Mouse (Mus musculus): ENCODE data around the gene 1810037I17Rik. TPM values are rescaled to one million over a fixed set of nuclear protein-coding genes. Genes with fewer than 3 reads are reported as not detected.

Gene 1810037I17Rik
- polyA plus RNA-seq (2015; fragmentation: Nextera tagmentation; extraction: Ambion mirVana), result 162 TPM in 2 replicates

- Histone ChIP-seq H3K4me3 (ENCODE audit: low read depth, low read length) (peak within 1 kb of the TSS; percentile 60), H3K9me3 (ENCODE audit: low read length) (no peaks in the 10 kb centered on the region), H3K27ac (ENCODE audit: low read length) (peak within 1 kb of the TSS; percentile 84), H3K36me3 (ENCODE audit: insufficient read depth, low read length) (no peaks in the 10 kb centered on the region), H3K27me3 (replicated peaks; ENCODE audit: insufficient read depth, low read length) (no peaks in the 10 kb centered on the region), H3K4me2 (replicated peaks; ENCODE audit: low read depth, low read length) (peak within 1 kb of the TSS; percentile 58), H3K9ac (replicated peaks; ENCODE audit: low read depth) (peak within 1 kb of the TSS; percentile 50), H3K4me1 (ENCODE audit: insufficient read depth, low read depth, low read length) (peaks cover 3% of the 10 kb centered on the region; the same call in 1 of the 2 replicates)
- TF ChIP-seq EP300 (IDR thresholded peaks at IDR 0.05) (no peak), CTCF (IDR thresholded peaks at IDR 0.05) (peak; percentile 65)
- peak; percentile 97 for ATAC-seq
- WGBS, result under 1% methylated on average over 57 of the region's 68 CpGs
- peak; percentile 98 for DNase-seq (ENCODE audit: low spot score)
These were observed at the start of gene 1810037I17Rik for GRCm38 (mm10) chr3:122924009-122924914. 1810037I17Rik (plus strand) TSS chr3:122924203.

GRCm38 (mm10) chr3:122876870-122877269 lies 47.1 kb upstream of the 1810037I17Rik start:
- DNase-seq (ENCODE audit: low spot score) (no peak), ATAC-seq (no peak)
- H3K27me3 ChIP-seq (replicated peaks; ENCODE audit: insufficient read depth, low read length), result no peaks in the 10 kb centered on the region
- H3K4me2 ChIP-seq (replicated peaks; ENCODE audit: low read depth, low read length), result no peak overlapping the region
- H3K9ac ChIP-seq (replicated peaks; ENCODE audit: low read depth), result no peak overlapping the region
- no peak for TF ChIP-seq EP300 (IDR thresholded peaks at IDR 0.05)
- no peak for TF ChIP-seq CTCF (IDR thresholded peaks at IDR 0.05)
- no peaks in the 10 kb centered on the region for H3K4me1 ChIP-seq (ENCODE audit: insufficient read depth, low read depth, low read length)
- no peaks in the 10 kb centered on the region for H3K9me3 ChIP-seq (ENCODE audit: low read length)
- no peaks in the 10 kb centered on the region for H3K36me3 ChIP-seq (ENCODE audit: insufficient read depth, low read length)
- no peak overlapping the region for H3K4me3 ChIP-seq (ENCODE audit: low read depth, low read length)
- 89% methylated on average over 2 of the region's 2 CpGs for WGBS
- no peak overlapping the region for H3K27ac ChIP-seq (ENCODE audit: low read length)

DNA sequence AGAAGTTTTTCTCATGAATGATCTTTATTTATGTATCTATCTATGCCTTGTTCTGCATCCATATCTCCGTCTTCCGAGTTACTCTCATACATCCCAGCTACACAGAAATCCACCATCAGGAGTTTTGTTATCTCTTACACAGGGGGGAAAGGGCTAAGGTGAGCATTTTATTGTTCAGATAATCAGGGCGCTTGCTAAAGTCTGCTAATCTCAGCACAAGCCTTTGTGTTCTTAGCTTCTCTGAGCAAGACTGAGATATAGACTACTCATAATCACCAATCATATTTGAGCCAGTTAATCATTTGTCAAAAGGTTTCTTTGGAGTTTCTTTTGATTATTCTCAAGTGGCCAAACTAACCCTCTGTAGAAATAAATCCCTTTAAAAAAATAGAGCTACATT lies 46.5 kb upstream of the 1810037I17Rik start:
- Histone ChIP-seq H3K4me2 (replicated peaks; ENCODE audit: low read depth, low read length) (no peak overlapping the region), H3K4me3 (ENCODE audit: low read depth, low read length) (no peak overlapping the region), H3K9me3 (ENCODE audit: low read length) (no peaks in the 10 kb centered on the region), H3K27me3 (replicated peaks; ENCODE audit: insufficient read depth, low read length) (no peaks in the 10 kb centered on the region), H3K27ac (ENCODE audit: low read length) (no peak overlapping the region), H3K36me3 (ENCODE audit: insufficient read depth, low read length) (no peaks in the 10 kb centered on the region), H3K9ac (replicated peaks; ENCODE audit: low read depth) (no peak overlapping the region), H3K4me1 (ENCODE audit: insufficient read depth, low read depth, low read length) (no peaks in the 10 kb centered on the region)
- no peak for TF ChIP-seq CTCF (IDR thresholded peaks at IDR 0.05)
- TF ChIP-seq EP300 (IDR thresholded peaks at IDR 0.05), result no peak
- ATAC-seq (no peak), DNase-seq (ENCODE audit: low spot score) (no peak)
- 69% methylated on average over 3 of the region's 3 CpGs for WGBS

GRCm38 (mm10) chr3:122878705-122879315 lies 45.2 kb upstream of the 1810037I17Rik start:
- no peaks in the 10 kb centered on the region for H3K4me1 ChIP-seq (ENCODE audit: insufficient read depth, low read depth, low read length)
- no peak for TF ChIP-seq EP300 (IDR thresholded peaks at IDR 0.05)
- TF ChIP-seq CTCF (IDR thresholded peaks at IDR 0.05), result no peak
- no peak overlapping the region for H3K9ac ChIP-seq (replicated peaks; ENCODE audit: low read depth)
- no peaks in the 10 kb centered on the region for H3K9me3 ChIP-seq (ENCODE audit: low read length)
- H3K4me2 ChIP-seq (replicated peaks; ENCODE audit: low read depth, low read length), result no peak overlapping the region
- ATAC-seq, result no peak
- no peaks in the 10 kb centered on the region for H3K36me3 ChIP-seq (ENCODE audit: insufficient read depth, low read length)
- DNase-seq (ENCODE audit: low spot score), result no peak
- H3K4me3 ChIP-seq (ENCODE audit: low read depth, low read length), result no peak overlapping the region
- WGBS, result 82% methylated on average over 8 of the region's 8 CpGs
- H3K27me3 ChIP-seq (replicated peaks; ENCODE audit: insufficient read depth, low read length), result no peaks in the 10 kb centered on the region
- H3K27ac ChIP-seq (ENCODE audit: low read length), result no peak overlapping the region

DNA sequence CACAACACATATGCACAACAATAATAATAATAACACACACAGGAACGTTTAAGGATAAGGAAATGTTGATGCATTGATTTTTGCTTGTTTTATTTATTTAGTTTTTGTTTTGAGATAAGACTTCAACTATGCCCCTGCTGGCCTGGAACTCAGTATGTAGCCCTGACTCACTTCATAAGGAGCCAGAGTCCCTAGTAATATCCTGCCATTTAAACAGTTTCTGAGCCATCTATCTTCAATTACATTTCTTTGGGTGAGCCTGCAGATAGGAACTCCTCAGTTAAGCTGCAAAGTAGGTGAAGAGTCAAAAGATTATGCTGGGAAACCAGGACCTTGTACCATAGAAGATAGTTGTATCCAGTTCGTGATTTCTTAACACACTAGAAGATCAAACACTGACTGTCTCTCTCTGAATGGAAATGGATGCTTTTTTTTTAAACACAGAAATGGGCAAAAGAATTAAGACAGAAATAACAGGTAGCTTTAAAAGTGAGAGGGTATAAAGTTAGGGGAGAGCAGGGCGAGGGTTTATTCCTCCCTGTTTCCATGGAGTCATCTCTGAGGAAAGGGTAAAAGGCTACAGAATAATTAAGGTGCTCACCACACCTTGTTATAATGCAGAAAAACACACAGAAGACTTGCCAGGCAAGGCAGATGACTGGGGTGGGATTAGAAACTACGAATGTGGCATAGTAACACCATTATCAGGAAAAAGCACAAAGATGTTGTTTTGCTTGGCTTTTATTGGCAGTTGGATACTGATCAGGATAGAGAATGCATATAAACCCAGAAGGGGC lies 36.3 kb upstream of the 1810037I17Rik start:
- Histone ChIP-seq H3K27me3 (replicated peaks; ENCODE audit: insufficient read depth, low read length) (no peaks in the 10 kb centered on the region), H3K4me1 (ENCODE audit: insufficient read depth, low read depth, low read length) (no peaks in the 10 kb centered on the region), H3K36me3 (ENCODE audit: insufficient read depth, low read length) (no peaks in the 10 kb centered on the region), H3K9ac (replicated peaks; ENCODE audit: low read depth) (no peak overlapping the region), H3K27ac (ENCODE audit: low read length) (no peak overlapping the region), H3K9me3 (ENCODE audit: low read length) (no peaks in the 10 kb centered on the region), H3K4me2 (replicated peaks; ENCODE audit: low read depth, low read length) (no peak overlapping the region), H3K4me3 (ENCODE audit: low read depth, low read length) (no peak overlapping the region)
- ATAC-seq, result no peak
- 63% methylated on average over 4 of the region's 4 CpGs for WGBS
- DNase-seq (ENCODE audit: low spot score), result no peak
- TF ChIP-seq EP300 (IDR thresholded peaks at IDR 0.05) (no peak), CTCF (IDR thresholded peaks at IDR 0.05) (no peak)

DNA sequence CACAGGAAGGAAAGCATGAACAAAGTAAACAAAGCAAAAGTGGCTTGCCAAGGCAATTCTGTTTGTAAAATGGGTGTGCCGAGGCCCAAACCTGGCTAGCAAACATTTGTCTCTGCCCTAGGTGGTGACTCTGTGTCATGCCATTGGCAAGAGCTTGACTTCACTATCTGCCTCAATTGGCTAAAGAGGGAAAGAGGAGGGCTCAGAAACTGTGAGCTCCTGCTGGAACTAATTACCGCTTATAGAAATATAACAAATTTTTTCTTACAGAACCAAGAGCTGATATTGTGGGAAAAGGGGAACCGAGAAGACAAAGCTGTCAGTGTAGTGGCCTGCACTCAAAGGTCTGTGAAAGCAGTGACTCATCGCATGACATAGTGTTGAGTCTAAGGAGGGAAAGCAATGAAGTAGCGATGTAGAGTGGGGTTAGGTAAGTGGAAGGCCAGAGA lies 35.6 kb upstream of the 1810037I17Rik start:
- no peak overlapping the region for H3K27ac ChIP-seq (ENCODE audit: low read length)
- 49% methylated on average over 5 of the region's 5 CpGs for WGBS
- ATAC-seq, result peak; percentile 74

More for the DNA sequence above, 35.6 kb upstream of the 1810037I17Rik start:
- no peaks in the 10 kb centered on the region for H3K36me3 ChIP-seq (ENCODE audit: insufficient read depth, low read length)
- no peaks in the 10 kb centered on the region for H3K4me1 ChIP-seq (ENCODE audit: insufficient read depth, low read depth, low read length)
- no peak overlapping the region for H3K4me2 ChIP-seq (replicated peaks; ENCODE audit: low read depth, low read length)
- no peaks in the 10 kb centered on the region for H3K27me3 ChIP-seq (replicated peaks; ENCODE audit: insufficient read depth, low read length)
- H3K9me3 ChIP-seq (ENCODE audit: low read length), result no peaks in the 10 kb centered on the region
- peak; percentile 57 for DNase-seq (ENCODE audit: low spot score)
- no peak overlapping the region for H3K4me3 ChIP-seq (ENCODE audit: low read depth, low read length)
- H3K9ac ChIP-seq (replicated peaks; ENCODE audit: low read depth), result no peak overlapping the region
- TF ChIP-seq EP300 (IDR thresholded peaks at IDR 0.05) (peak; percentile 53; the same call in 1 of the 2 replicates), CTCF (IDR thresholded peaks at IDR 0.05) (no peak)
